Mouse (Mus musculus): ENCODE data around the gene Dock3. TPM values are rescaled to one million over a fixed set of nuclear protein-coding genes. Genes with fewer than 3 reads are reported as not detected.
A peak's percentile ranks its signal among the peaks of the same experiment; 100 is the strongest.
"Not testable (repeated sequence)": the region's sequence is repeated elsewhere in the genome, so short reads cannot be mapped to it uniquely, and the experiment has no call there.

Dock3 gene
- total RNA-seq, 2 experiments from 2014 or later: 111 to 112 TPM

- no peak overlapping the region for H3K4me3 ChIP-seq
- TF ChIP-seq CTCF (conservative IDR thresholded peaks at IDR 0.05): no peak
- no peak overlapping the region for H3K27ac ChIP-seq
- no peak for DNase-seq (ENCODE audit: low spot score in 2 of 2)
Observed at GRCm38 (mm10) chr9:107112791-107113190, 118.9 kb downstream of the Dock3 start.

GRCm38 (mm10) chr9:107112056-107112455, 119.7 kb downstream of the Dock3 start:
- TF ChIP-seq CTCF (conservative IDR thresholded peaks at IDR 0.05): no peak
- no peak overlapping the region for H3K27ac ChIP-seq
- no peak overlapping the region for H3K4me3 ChIP-seq
- DNase-seq (ENCODE audit: low spot score in 2 of 2): no peak

- no peak for DNase-seq (ENCODE audit: low spot score in 2 of 2)
- Histone ChIP-seq H3K4me3 (no peak overlapping the region), H3K27ac (no peak overlapping the region)
- no peak for TF ChIP-seq CTCF (conservative IDR thresholded peaks at IDR 0.05)
Observed at GRCm38 (mm10) chr9:107099487-107099886, 132.2 kb downstream of the Dock3 start.

GRCm38 (mm10) chr9:107089451-107089850, 142.3 kb downstream of the Dock3 start:
- not testable (repeated sequence) for DNase-seq (ENCODE audit: low spot score in 2 of 2); H3K4me3 ChIP-seq; H3K27ac ChIP-seq

- Histone ChIP-seq H3K4me3 (no peak overlapping the region), H3K27ac (peak overlapping the region; percentile 18; the same call in 1 of the 2 replicates)
- TF ChIP-seq CTCF (conservative IDR thresholded peaks at IDR 0.05): no peak
- DNase-seq (ENCODE audit: low spot score in 2 of 2): peak in 1 of 2 experiments; percentile 26
Observed at GRCm38 (mm10) chr9:107087531-107087930, 144.2 kb downstream of the Dock3 start.

GRCm38 (mm10) chr9:107037947-107038346, 193.8 kb downstream of the Dock3 start:
- no peak for DNase-seq (ENCODE audit: low spot score in 2 of 2)
- Histone ChIP-seq H3K4me3 (no peak overlapping the region), H3K27ac (no peak overlapping the region)
- no peak for TF ChIP-seq CTCF (conservative IDR thresholded peaks at IDR 0.05)

GRCm38 (mm10) chr9:107027586-107027985, 204.1 kb downstream of the Dock3 start:
- H3K4me3 ChIP-seq: no peak overlapping the region
- no peak for TF ChIP-seq CTCF (conservative IDR thresholded peaks at IDR 0.05)
- no peak for DNase-seq (ENCODE audit: low spot score in 2 of 2)
- H3K27ac ChIP-seq: no peak overlapping the region

GRCm38 (mm10) chr9:107009841-107010240, 221.9 kb downstream of the Dock3 start:
- no peak overlapping the region for H3K4me3 ChIP-seq
- no peak for TF ChIP-seq CTCF (conservative IDR thresholded peaks at IDR 0.05)
- peak overlapping the region; percentile 21; the same call in 1 of the 2 replicates for H3K27ac ChIP-seq
- peak; percentile 31 to 36 for DNase-seq (ENCODE audit: low spot score in 2 of 2)

GRCm38 (mm10) chr9:107003187-107003586, 228.5 kb downstream of the Dock3 start:
- H3K4me3 ChIP-seq: no peak overlapping the region
- H3K27ac ChIP-seq: no peak overlapping the region
- DNase-seq (ENCODE audit: low spot score in 2 of 2): no peak
- no peak for TF ChIP-seq CTCF (conservative IDR thresholded peaks at IDR 0.05)

GRCm38 (mm10) chr9:106970742-106971141, 261.0 kb downstream of the Dock3 start:
- TF ChIP-seq CTCF (conservative IDR thresholded peaks at IDR 0.05): peak; percentile 79
- Histone ChIP-seq H3K4me3 (no peak overlapping the region), H3K27ac (no peak overlapping the region)
- peak in 1 of 2 experiments; percentile 25 for DNase-seq (ENCODE audit: low spot score in 2 of 2)

GRCm38 (mm10) chr9:106958452-106958851, 273.3 kb downstream of the Dock3 start:
- no peak for DNase-seq (ENCODE audit: low spot score in 2 of 2)
- H3K27ac ChIP-seq: no peak overlapping the region
- no peak overlapping the region for H3K4me3 ChIP-seq
- no peak for TF ChIP-seq CTCF (conservative IDR thresholded peaks at IDR 0.05)

- Histone ChIP-seq H3K27ac (peak overlapping the region; percentile 20; the same call in 1 of the 2 replicates), H3K4me3 (no peak overlapping the region)
- DNase-seq (ENCODE audit: low spot score in 2 of 2): no peak
- TF ChIP-seq CTCF (conservative IDR thresholded peaks at IDR 0.05): no peak
Observed at GRCm38 (mm10) chr9:106955486-106955885, 276.2 kb downstream of the Dock3 start.

GRCm38 (mm10) chr9:106934998-106935397, 296.7 kb downstream of the Dock3 start:
- Histone ChIP-seq H3K27ac (no peak overlapping the region), H3K4me3 (no peak overlapping the region)
- no peak for DNase-seq (ENCODE audit: low spot score in 2 of 2)
- TF ChIP-seq CTCF (conservative IDR thresholded peaks at IDR 0.05): no peak

- no peak for TF ChIP-seq CTCF (conservative IDR thresholded peaks at IDR 0.05)
- no peak for DNase-seq (ENCODE audit: low spot score in 2 of 2)
- H3K27ac ChIP-seq: no peak overlapping the region; the same call in 1 of the 2 replicates
- H3K4me3 ChIP-seq: no peak overlapping the region
Observed at GRCm38 (mm10) chr9:106914878-106915277, 316.8 kb downstream of the Dock3 start.

- no peak for DNase-seq (ENCODE audit: low spot score in 2 of 2)
- no peak overlapping the region for H3K4me3 ChIP-seq
- peak; percentile 18; the same call in 1 of the 2 replicates for TF ChIP-seq CTCF (conservative IDR thresholded peaks at IDR 0.05)
- H3K27ac ChIP-seq: no peak overlapping the region
Observed at GRCm38 (mm10) chr9:106913759-106914158, 317.9 kb downstream of the Dock3 start.
